Mouse (Mus musculus): ENCODE measurements at regions not wholly inside any gene's neighbourhood (a gene's known extent, or its start where the extent isn't known, plus 50 kb on each side); places are given as distances from the start of the nearest gene placed in this dataset.

- no peak for ATAC-seq
Observed at GRCm38 (mm10) chr7:68686396-68687139, 62.5 kb downstream of the Arrdc4 start.

DNA sequence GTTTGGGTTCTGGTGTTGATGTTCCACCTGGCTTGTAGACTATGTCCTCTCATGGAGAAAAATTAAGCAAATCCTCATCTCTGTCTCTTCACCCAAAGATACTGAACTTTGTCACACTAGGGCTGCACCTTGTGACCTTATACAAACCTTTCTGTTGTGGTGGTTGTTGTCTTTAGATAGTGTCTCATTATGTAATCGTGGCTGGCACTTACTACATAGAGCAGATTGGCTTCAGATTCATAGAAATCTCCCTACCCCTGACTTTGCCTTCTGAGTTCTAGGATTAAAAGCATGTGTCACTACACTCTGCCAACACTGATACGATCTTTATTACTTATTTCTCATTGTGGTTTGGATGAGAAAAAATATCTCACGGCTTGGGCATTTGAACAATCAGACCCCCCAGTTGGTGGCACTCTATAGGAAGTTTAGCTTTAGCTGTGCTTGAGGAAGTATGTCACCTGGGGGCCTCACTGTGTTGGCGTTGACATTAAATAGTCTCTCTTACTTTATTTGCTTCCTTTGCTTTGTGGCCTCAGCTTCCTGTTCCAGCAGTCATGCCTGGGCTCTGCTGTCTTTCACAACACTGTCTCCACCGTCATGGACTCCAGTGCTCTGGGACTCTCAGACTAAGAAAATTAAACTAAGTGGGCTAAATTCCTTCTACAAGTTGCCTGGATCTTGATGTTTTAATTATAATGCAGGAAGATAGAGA, 66.0 kb downstream of the Arrdc4 start:
- peak; percentile 68 for ATAC-seq

DNA sequence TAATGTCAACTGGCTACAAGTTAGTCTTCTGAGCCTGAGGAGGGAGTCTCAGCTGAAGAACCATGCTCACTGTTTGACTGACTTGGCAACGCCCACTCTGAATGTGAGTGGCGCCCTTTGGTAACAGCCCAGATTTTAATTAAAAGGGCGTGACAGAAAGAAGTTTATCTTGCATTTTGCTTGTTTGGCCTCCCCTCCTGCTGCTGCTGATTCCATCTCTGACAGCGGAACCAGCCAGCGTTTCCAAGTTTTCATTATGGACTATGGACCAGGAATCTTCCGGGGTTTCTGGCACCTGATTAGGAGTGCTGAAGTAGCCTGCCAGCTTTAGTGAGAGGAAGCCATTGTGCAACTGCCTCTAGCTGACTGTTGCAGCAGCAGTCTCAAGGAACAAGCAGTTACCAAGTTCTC, 66.7 kb downstream of the Arrdc4 start:
- ATAC-seq, result no peak

DNA sequence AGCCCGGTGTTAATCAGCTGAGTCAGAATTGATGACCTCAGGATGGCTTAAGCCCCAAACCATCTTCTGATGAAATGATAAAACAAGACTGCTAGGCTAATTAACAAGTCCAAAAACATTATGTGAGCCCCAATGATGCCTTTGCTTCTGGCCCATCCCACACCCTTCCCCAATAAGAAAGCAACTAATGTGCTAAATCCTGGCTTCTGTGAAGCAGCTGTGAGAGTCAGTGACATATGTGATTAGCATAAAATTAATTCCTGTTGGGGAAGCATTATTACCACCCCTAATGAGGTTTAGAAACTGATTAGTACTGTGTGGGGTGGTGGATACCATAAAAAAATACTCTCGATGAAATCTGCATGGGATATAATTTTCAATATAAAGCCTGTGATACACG, 69.3 kb downstream of the Arrdc4 start:
- ATAC-seq, result no peak

DNA sequence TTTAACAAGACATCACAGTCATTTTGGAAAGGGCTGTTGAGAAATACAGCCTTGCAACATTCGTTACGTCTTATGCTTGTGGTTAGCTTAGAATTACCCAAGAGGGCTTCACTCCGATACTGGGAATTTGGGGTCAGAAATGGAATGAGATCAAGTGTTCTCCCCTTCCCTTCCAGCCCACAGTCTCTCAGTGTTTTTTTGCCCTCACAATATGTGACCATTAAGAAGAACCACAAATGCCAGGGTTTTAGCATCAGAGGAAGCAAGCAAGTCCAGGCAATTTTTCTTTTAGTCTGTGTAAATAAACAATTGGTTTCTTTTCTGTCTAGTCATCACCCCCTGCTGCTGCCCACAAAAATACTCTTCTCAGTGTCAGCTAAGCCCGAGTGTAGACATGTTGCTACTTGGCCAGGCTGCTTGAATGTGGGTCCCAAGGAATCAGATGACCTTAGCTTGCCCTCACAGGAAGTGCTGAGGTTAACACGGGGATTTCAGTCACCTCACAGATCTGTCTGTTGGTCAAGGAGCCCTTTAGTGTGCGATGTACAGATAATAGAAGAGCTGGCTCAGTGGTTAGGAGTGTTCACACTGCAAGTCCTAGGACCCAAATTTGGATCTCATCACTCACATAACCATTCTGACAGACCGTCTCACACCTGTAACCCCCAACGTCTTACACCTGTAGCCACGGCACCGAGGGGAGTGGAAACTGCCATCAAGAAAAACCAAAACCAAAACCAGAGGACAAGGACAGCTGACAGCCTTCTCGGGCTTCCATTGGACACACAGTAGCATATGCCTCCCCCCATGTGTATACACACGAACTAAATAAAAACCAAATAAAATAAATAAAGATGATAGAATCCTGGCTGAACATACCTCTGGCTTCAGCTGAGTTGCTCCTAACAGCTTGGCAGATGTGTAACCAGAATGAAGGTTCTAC, 81.0 kb downstream of the Arrdc4 start:
- ATAC-seq, result peak; percentile 68

DNA sequence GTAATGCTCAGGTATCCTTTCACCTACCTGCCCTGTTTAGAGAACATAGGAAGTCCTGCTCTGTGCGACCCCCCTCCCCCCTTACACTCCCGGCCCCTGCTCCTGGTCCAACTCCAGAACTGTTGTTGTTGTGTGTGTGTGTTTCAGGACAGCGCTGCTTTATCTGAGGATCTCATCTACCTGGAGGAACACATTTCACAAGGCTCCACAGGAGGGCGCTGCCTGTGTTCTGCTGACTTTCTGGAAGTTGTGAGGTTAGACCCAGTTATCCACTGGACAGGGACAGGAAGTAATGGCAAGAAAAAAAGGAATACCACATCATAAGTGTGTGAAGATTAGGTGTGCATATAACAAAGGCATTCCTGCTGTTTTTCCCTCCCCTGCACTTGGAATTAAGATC, 81.8 kb downstream of the Arrdc4 start:
- ATAC-seq, result no peak

DNA sequence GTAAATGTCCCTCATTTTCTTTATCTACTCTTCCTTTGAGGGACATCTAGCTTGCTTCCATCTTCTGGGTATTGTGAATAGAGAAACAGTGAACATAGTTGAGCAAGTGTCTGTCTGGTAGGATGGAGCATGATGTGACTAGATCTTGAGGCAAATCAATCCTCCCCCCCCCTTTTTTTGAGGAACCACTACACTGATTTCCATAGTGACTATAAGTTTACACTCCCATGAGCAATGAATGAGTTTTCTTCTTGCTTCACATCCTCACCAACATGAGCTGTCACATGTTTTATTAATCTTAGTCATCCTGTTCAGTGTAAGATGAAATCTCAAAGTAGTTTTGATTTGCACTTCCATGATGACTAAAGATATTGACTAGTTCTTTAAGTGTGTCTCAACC, 92.7 kb downstream of the Arrdc4 start:
- ATAC-seq, result no peak

DNA sequence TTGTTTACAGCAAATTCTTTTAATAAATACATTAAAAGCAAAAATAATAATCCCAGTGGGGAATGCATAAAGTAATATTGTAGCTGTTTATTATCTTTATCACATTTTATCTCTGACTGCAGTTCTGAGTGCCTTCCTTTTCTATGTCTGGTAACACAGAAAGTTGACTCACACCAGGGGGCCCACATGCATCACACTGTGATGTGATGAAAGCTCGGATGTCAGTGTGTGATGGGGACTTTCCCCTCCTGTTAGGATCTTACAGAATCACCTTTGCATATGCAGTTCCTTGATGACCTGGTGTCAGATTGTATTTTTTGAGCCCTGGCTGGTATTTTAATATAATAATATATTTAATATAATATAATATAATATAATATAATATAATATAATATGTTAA, 95.5 kb downstream of the Arrdc4 start:
- ATAC-seq, result peak; percentile 76

DNA sequence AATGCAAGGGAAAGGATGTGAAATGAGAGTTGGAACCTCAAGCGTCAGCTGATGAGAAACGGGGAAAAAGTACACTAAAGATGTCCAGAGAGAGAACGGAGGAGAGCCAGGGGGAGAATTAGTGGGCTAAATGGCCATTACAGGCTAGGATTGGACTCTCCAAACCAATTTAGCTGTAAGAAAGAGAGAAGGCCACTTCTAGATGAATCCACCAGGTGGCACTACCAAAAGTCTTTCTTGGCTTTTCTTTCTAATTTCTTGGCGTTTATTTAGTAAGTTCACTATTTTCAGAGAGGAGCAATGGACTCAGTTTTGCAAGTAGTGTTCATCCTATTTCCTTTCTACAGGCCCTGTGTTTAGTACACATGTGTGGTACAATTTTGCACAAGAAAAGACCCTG, 97.6 kb downstream of the Arrdc4 start:
- ATAC-seq, result no peak

GRCm38 (mm10) chr7:68637556-68638215, 111.4 kb downstream of the Arrdc4 start:
- ATAC-seq, result no peak

GRCm38 (mm10) chr7:68621080-68621479, 128.0 kb downstream of the Arrdc4 start:
- no peak for ATAC-seq

GRCm38 (mm10) chr7:68610499-68610898, 138.5 kb downstream of the Arrdc4 start:
- ATAC-seq, result no peak

DNA sequence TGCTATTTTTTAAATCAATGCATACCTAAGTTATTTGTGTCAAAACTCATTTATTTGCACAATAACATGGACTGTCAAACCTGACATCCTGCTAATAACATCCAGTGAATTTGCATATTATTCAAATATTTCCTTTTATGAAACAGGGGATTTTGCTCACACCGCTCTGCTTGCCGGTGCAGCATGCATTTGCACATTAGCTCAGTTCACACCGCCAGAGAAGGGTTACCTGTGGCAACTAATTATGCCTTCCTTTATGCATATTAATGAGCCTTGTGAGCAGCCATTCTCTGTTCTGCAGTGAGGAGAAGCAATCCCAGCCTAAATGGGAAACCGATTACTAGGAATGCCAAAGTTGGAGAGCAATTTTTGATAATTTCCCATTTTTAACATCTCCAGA, 141.9 kb downstream of the Arrdc4 start:
- ATAC-seq, result no peak

GRCm38 (mm10) chr7:68606278-68606677, 142.8 kb downstream of the Arrdc4 start:
- no peak for ATAC-seq

- no peak for ATAC-seq
Observed at GRCm38 (mm10) chr7:68603711-68604110, 145.3 kb downstream of the Arrdc4 start.

DNA sequence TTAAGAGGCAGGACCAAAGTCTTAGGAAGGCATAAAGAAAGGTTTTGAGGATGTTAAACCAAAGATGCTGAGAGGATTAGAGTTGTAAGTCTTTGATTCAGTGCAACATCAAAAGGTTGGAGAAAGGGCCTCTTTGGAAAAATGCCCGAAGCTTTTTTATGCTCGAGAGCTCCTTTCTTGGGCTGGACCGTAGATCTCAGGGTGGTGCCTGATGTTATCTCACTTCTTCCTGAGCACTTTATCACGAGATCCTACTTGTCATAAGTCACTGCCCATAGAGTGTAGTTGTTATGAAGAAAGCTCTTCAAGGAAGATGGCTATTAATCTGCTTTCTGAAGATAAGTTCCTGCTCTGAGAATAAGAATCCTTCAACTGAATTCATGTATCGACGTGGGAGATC, 147.0 kb downstream of the Arrdc4 start:
- ATAC-seq, result no peak

- no peak for ATAC-seq
Observed at GRCm38 (mm10) chr7:68594017-68594386, 155.0 kb downstream of the Arrdc4 start.

DNA sequence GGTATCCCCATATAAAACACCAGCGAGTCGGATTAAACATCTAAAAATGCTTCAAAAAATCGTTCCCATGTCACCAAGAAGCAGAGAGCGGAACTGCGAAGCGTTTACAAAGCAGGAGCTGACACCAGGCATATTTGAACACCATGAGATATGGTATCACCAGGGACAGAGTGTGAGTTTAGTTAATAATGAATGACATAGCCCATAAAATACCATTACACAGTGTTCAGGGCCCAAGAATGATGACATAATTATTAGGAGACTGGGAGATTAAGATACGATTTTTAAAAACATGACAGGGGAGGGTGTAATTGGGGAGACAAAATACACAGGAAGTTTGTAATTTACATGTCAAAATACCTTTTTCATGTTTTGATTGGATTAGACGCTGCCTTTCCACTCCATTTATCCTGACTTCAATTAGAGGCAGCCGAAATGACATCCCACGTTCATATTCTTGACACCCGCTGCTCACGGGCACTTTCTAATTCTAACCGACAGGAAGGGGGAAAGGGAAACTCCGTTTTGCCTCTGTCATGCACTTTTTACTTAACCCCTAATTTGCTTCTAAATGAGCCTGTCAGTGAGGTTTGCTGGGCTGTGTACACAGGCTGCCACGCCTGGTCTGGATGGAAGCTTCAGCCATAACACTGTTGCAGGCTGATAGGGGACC, 155.6 kb downstream of the Arrdc4 start:
- ATAC-seq, result no peak

DNA sequence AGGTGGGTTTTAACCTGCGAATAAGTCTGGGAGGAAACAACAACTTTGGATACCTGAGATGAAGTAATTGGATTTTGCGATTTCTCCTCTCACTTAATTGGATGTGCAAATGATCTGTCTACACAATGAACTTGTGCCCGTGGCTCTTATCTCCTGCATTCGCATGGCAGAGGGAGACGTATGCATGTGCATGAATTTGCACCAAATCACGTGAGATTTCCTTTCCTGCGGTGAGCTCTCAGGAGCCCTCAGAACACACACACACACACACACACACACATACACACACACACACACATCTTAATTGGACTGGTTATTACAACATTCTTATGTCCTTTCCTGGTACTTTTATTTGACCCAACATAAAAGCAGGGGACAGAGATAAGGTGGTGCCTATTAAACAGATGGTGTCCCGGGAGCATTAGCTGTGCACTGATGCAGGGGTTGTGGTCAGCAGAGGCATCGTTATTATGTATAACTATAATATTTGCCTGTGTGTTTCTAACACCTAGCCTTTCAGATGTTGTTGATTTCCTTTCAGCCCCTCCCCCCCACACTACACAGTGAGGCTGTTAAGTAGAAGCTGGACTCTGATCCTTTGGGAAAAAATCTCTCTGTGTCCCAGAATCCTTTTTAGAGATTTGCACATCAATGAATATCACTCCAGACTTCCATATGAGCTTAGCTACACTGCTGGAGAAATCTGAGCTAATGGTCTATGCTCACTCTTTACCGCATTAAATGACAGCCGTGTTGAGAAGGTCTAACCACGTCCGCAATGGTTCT, 166.3 kb downstream of the Arrdc4 start:
- no peak for ATAC-seq

GRCm38 (mm10) chr7:68580650-68581049, 168.4 kb downstream of the Arrdc4 start:
- ATAC-seq, result no peak

GRCm38 (mm10) chr7:68579666-68580065, 169.4 kb downstream of the Arrdc4 start:
- ATAC-seq, result peak; percentile 51

Data from CD4-positive, CD25-positive, alpha-beta regulatory T cell, adult 4 months (primary cell).